Mouse (Mus musculus) kidney, adult 2 months (tissue): ENCODE measurements at regions not wholly inside any gene's neighbourhood (a gene's known extent, or its start where the extent isn't known, plus 50 kb on each side); places are given as distances from the start of the nearest gene placed in this dataset.

Source experiments
- DNase-seq: peaks from one replicate; pipeline ENCODE4 v3.0.0; 2021
- H3K27ac ChIP-seq: fragments of 200-500 bp; 2 replicates; pipeline ENCODE4 v1.5.1; 2012; ENCODE audit warnings: low read depth, low read length, control low read depth, inconsistent platforms; ENCODE audit not compliant: insufficient read depth
- H3K27me3 ChIP-seq: fragments of 200-500 bp; replicated peaks from 2 replicates; pipeline ENCODE4 v1.6.1; 2012; ENCODE audit warnings: mild to moderate bottlenecking, moderate library complexity, low read length, inconsistent platforms; ENCODE audit not compliant: control insufficient read depth, insufficient read depth
- H3K36me3 ChIP-seq: fragments of 200-500 bp; 2 replicates; pipeline ENCODE4 v1.6.1; 2012; ENCODE audit warnings: mild to moderate bottlenecking, moderate library complexity, low read length, inconsistent platforms; ENCODE audit not compliant: control insufficient read depth, insufficient read depth
- H3K4me1 ChIP-seq: fragments of 200-500 bp; 2 replicates; pipeline ENCODE4 v1.6.1; 2011; ENCODE audit warnings: low read length; ENCODE audit not compliant: control insufficient read depth, insufficient read depth
- H3K4me3 ChIP-seq: fragments of 200-500 bp; 2 replicates; pipeline ENCODE4 v1.5.1; 2011; ENCODE audit warnings: mild to moderate bottlenecking, low read depth, low read length, control low read depth; ENCODE audit not compliant: insufficient read depth
- CTCF ChIP-seq: fragments of 200-500 bp; conservative IDR thresholded peaks from 2 replicates; pipeline ENCODE4 v1.5.1; 2011; ENCODE audit warnings: low read depth, mild to moderate bottlenecking, control low read depth, low read length, moderate library complexity, mixed read lengths; ENCODE audit not compliant: insufficient read depth, insufficient read length
- POLR2A ChIP-seq: fragments of 200-500 bp; IDR thresholded peaks from one replicate; pipeline ENCODE4 v1.6.1; 2011; ENCODE audit warnings: low read depth, low read length, control low read depth
- WGBS: fragments of 180-500 bp; shearing (Covaris S2); methylation state at CpG from one replicate; pipeline ENCODE4 v1.1.7; 2018; 5-methylcytosine and 5-hydroxymethylcytosine counted together

DNA sequence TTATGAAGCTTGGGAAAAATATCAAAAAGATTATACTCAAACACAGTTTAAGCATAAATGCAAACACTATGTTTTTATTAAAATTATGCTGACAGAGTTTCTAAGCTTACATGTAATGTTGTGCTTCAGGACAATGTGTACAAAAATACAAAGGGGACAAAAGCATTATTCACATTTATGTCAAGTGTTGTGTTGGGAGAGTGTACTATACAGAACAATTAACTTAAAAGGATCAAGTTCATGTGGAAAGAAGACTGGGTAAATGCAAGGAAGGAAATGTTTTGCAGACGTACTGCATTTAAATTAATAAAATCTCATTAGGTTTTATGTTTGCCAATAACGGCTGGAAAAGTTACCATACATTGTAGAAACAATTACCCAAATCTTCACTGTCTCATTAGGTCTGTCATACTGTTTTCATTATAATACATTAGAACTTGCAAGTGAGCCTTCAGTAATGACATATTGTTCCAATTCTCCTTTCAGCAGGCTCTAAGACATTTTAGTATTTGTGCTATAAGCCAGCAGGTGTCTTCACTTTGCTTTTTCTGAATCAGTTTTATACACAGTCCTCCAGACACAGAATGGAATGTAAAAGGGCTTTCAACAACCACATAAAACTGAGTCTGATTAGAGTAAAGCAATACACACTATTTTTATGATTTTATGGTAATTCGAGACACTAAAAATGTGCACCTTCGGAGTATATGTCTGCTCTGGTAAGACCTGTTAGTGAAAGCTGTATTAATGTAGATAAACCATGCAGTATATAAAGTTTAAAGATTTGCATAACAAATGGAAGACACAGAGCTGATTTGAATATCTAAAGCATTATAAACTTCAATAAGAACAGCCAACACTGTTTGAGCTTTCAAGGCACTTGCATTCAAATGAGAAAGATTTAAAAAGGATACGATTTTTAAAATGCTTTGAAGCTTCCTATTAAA lies 567.7 kb upstream of the Klhl1 start:
- H3K4me3 ChIP-seq = no peak overlapping the region
- no peak overlapping the region for H3K27ac ChIP-seq
- H3K27me3 ChIP-seq = no peaks in the 10 kb centered on the region
- no peaks in the 10 kb centered on the region for H3K4me1 ChIP-seq
- no peaks in the 10 kb centered on the region for H3K36me3 ChIP-seq
- TF ChIP-seq CTCF (no peak), POLR2A (no peak)
- WGBS = 71% methylated on average over 5 of the region's 5 CpGs
- no peak for DNase-seq

DNA sequence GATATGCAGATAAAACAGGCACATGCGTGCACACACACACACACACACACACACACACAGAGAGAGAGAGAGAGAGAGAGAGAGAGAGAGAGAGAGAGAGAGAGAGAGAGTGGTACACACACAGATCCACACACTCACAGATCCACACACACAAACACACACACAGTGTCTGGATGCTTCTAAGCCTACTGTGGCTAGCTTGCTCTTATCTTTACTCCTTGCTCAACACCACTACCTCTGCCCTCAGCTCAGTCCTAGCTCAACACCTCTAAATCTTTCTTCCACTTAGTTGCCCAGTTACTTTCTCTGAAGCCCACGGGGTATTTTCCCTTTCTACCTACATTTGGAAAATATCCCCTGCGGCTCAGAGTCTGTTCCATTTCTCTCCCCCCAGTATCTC lies 555.9 kb upstream of the Klhl1 start:
- Histone ChIP-seq H3K36me3 (no peaks in the 10 kb centered on the region), H3K4me3 (no peak overlapping the region), H3K27me3 (no peaks in the 10 kb centered on the region), H3K4me1 (no peaks in the 10 kb centered on the region), H3K27ac (no peak overlapping the region)
- DNase-seq = no peak
- TF ChIP-seq CTCF (no peak), POLR2A (no peak)
- WGBS = 86% methylated on average over 3 of the region's 3 CpGs

DNA sequence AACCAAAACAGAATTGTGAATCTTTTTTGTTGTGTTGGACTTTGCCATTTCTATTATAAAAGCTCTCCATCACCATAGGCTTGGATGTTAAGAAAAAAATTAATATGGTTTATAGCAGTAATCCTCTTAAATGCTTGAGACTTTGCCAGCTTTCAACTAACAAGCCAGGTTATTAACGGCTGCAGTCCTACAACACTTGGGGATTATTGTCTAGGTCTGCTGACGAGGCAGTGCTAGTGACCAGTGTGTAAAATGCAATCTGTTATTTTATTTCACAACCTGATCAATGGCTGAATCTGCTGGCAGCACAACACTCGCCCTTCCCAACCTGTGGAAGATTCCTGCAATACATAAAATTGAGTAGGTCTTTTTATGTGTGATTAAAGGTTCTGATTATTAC lies 549.9 kb upstream of the Klhl1 start:
- H3K4me1 ChIP-seq = no peaks in the 10 kb centered on the region
- H3K27ac ChIP-seq = no peak overlapping the region
- 50% methylated on average over 3 of the region's 3 CpGs for WGBS
- no peaks in the 10 kb centered on the region for H3K27me3 ChIP-seq
- no peak for DNase-seq
- H3K4me3 ChIP-seq = no peak overlapping the region
- TF ChIP-seq CTCF (no peak), POLR2A (no peak)
- no peaks in the 10 kb centered on the region for H3K36me3 ChIP-seq

DNA sequence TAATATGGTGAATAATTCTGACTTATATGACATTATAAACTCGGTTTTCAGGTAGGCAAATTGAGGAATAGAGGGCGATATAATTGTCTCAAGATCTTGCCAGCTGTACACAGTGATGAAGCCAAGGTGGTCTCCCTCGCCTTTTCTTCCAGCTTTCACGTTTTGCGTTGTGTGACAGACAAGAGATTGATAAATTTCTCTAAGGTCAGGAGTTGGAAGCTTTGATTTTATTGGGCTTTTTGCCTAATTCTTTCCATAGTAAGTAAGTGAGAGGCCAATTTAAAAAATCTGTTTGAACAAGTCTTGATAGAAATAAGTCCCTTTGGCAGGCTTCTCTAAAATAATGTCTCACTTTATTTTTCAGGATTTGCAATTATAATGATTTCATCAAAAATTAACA lies 549.4 kb upstream of the Klhl1 start:
- no peak overlapping the region for H3K4me3 ChIP-seq
- no peaks in the 10 kb centered on the region for H3K36me3 ChIP-seq
- no peak for DNase-seq
- H3K27me3 ChIP-seq = no peaks in the 10 kb centered on the region
- no peaks in the 10 kb centered on the region for H3K4me1 ChIP-seq
- H3K27ac ChIP-seq = no peak overlapping the region
- WGBS = 68% methylated on average over 5 of the region's 5 CpGs
- TF ChIP-seq POLR2A (no peak), CTCF (no peak)

DNA sequence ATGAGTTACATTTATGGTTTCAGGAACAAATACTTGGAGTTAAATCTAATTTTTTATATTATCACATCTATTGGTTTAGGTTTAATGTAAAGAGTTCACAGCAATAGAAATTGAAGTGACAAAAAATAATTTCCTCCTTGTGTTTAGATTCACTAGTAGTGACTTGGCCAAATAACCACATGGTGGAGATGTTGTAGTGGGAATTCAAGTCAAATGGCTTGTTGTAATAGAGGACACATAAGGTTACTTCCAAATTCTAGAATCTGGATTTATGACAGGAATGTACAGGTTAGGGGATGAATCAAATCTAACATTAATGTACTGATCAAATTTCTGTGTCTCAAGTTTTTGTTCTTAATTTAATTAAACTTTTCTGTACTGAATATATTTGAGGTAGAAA lies 526.4 kb upstream of the Klhl1 start:
- Histone ChIP-seq H3K27ac (no peak overlapping the region), H3K4me1 (no peaks in the 10 kb centered on the region), H3K36me3 (no peaks in the 10 kb centered on the region), H3K27me3 (no peaks in the 10 kb centered on the region), H3K4me3 (no peak overlapping the region)
- DNase-seq = no peak
- TF ChIP-seq CTCF = no peak
- TF ChIP-seq POLR2A = no peak

DNA sequence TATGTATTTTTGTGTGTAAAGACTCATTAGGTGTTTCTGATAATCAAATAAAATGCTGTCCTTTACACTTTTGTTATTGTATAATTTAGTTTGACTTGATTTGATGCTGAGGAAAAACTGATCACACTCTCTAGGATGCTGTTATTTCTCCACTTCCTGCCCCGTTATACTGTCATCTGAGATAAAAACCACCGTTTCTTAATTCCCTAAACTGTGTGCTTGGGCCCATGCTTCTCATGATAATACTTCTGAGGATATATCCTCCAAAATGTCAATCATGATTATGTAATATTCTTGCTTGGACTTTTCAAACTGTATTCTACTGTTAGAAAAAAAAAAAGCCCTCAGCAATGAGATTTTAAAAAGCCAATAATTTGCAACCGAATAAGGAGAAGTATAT lies 520.9 kb upstream of the Klhl1 start:
- Histone ChIP-seq H3K27me3 (no peaks in the 10 kb centered on the region), H3K27ac (no peak overlapping the region), H3K4me1 (no peaks in the 10 kb centered on the region), H3K36me3 (no peaks in the 10 kb centered on the region), H3K4me3 (no peak overlapping the region)
- TF ChIP-seq POLR2A (no peak), CTCF (no peak)
- 76% methylated on average over 3 of the region's 3 CpGs for WGBS
- no peak for DNase-seq

DNA sequence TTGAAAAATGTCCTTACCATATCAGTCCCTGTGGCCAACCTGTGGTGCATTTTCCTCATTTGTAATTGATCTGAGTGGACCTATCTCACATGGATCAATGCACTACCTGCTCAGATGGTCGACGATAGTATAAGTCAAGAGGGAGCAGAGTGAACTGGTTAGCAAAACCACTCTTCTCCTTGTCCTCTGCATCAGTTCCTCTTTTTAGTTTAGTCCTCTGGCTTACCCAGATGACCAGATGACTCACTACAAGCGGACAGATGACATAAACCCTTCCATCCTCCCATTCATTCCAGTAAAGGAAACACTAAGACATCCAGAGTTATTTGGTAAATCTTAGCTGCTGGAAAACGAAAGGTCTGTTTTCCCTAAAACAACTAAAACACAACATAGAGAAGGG lies 509.6 kb upstream of the Klhl1 start:
- DNase-seq = no peak
- Histone ChIP-seq H3K27me3 (no peaks in the 10 kb centered on the region), H3K36me3 (no peaks in the 10 kb centered on the region), H3K4me3 (no peak overlapping the region), H3K4me1 (no peaks in the 10 kb centered on the region), H3K27ac (no peak overlapping the region)
- WGBS = 69% methylated on average over 4 of the region's 4 CpGs
- TF ChIP-seq POLR2A = no peak
- no peak for TF ChIP-seq CTCF
